ENCODE assay signal across 8 mouse cellular contexts in genomic region chr7:81345447-81346170, GRCm38 (mm10). TPM values are rescaled to one million over a fixed set of nuclear protein-coding genes. Genes with fewer than 3 reads are reported as not detected.
DNase-seq lines count a peak whose midpoint lies in the region; ATAC-seq and TF ChIP-seq lines count a peak whose summit lies in the region.

No protein-coding gene starts in this region.

- H3K4me3 ChIP-seq in C2C12 (ENCODE audit: insufficient read depth, poor library complexity, severe bottlenecking): peak overlapping the region; percentile 15
- peak overlapping the region; percentile 53 for H3K4me3 ChIP-seq in forebrain, embryonic 15.5 days
- H3K4me3 ChIP-seq in liver, embryonic 14.5 days (ENCODE audit: insufficient read depth in 1 of 2, low read depth in 2 of 2, low read length in 2 of 2): peak overlapping the region; percentile 85 to 95

- H3K9me3 ChIP-seq in forebrain, embryonic 15.5 days: no peaks in the 10 kb centered on the region
- no peaks in the 10 kb centered on the region for H3K9me3 ChIP-seq in liver, embryonic 14.5 days (ENCODE audit: control insufficient read depth, low read length)

- no peak for TF ChIP-seq EP300 in liver, embryonic 14.5 days (IDR thresholded peaks at IDR 0.05; ENCODE audit: low read depth)

- peak overlapping the region; percentile 51 for H3K9ac ChIP-seq in forebrain, embryonic 15.5 days (replicated peaks)
- H3K9ac ChIP-seq in liver, embryonic 14.5 days (replicated peaks): peak overlapping the region; percentile 65

- peaks cover 25% of the 10 kb centered on the region for H3K4me1 ChIP-seq in forebrain, embryonic 15.5 days
- H3K4me1 ChIP-seq in liver, embryonic 14.5 days (replicated peaks; ENCODE audit: control insufficient read depth in 2 of 2, insufficient read depth in 2 of 2, low read length in 1 of 2): peaks cover 7 to 21% of the 10 kb centered on the region in 2 experiments; a peak in 3 of 4 replicates

- peaks cover 39% of the 10 kb centered on the region for H3K36me3 ChIP-seq in C2C12 (ENCODE audit: control insufficient read depth, insufficient read depth)
- peaks cover 27% of the 10 kb centered on the region for H3K36me3 ChIP-seq in forebrain, embryonic 15.5 days
- H3K36me3 ChIP-seq in liver, embryonic 14.5 days (replicated peaks; ENCODE audit: control insufficient read depth, insufficient read depth, low read depth): peaks cover 33% of the 10 kb centered on the region

- peak overlapping the region; percentile 38 for H3ac ChIP-seq in C2C12 (ENCODE audit: control insufficient read depth, insufficient read length, low read depth)

- TF ChIP-seq CTCF in C2C12 (IDR thresholded peaks at IDR 0.05; ENCODE audit: control insufficient read depth, insufficient read depth, insufficient read length): no peak
- no peak for TF ChIP-seq CTCF in liver, embryonic 14.5 days (IDR thresholded peaks at IDR 0.05; ENCODE audit: low read depth)

- 60% methylated on average over 15 of the region's 15 CpGs for WGBS in forebrain, embryonic 15.5 days
- 51% methylated on average over 15 of the region's 15 CpGs for WGBS in liver, embryonic 14.5 days (ENCODE audit: insufficient replicate concordance)

- 0 out of 2 replicates have a peak, but pooled peaks have one; percentile 1 for ATAC-seq in forebrain, embryonic 15.5 days (replicated peaks)
- ATAC-seq in liver, embryonic 14.5 days (ENCODE audit: insufficient read depth): no peak

- peak; percentile 25 for DNase-seq in adrenal gland, postnatal 14 days
- DNase-seq in adrenal gland, postnatal 4 days (ENCODE audit: low spot score in 2 of 2): no peak
- DNase-seq in liver, embryonic 14.5 days (ENCODE audit: low read depth in 3 of 3, low spot score in 3 of 3): no peak
- DNase-seq in yolk sac, embryonic 10.5 days (ENCODE audit: low spot score): no peak
- no peak for DNase-seq in MN1 (ENCODE audit: low spot score)
- no peak for DNase-seq in embryo, embryonic 9.5 days (ENCODE audit: extremely low spot score)

- H3K4me2 ChIP-seq in forebrain, embryonic 15.5 days (replicated peaks): peak overlapping the region; percentile 53
- peak overlapping the region; percentile 90 for H3K4me2 ChIP-seq in liver, embryonic 14.5 days (ENCODE audit: low read depth)

- H3K79me2 ChIP-seq in C2C12 (ENCODE audit: control insufficient read depth, insufficient read depth): peaks cover 45% of the 10 kb centered on the region

- H3K27me3 ChIP-seq in C2C12 (ENCODE audit: control insufficient read depth, insufficient read depth, insufficient read length): peaks cover 5% of the 10 kb centered on the region
- H3K27me3 ChIP-seq in forebrain, embryonic 15.5 days: no peaks in the 10 kb centered on the region
- H3K27me3 ChIP-seq in liver, embryonic 14.5 days (ENCODE audit: control insufficient read depth, insufficient read depth, low read length): no peaks in the 10 kb centered on the region

- H3K79me3 ChIP-seq in C2C12 (ENCODE audit: low read depth): peaks cover 38% of the 10 kb centered on the region

- H3K27ac ChIP-seq in forebrain, embryonic 15.5 days (replicated peaks): peak overlapping the region; percentile 31; the same call in 1 of the 2 replicates
- H3K27ac ChIP-seq in liver, embryonic 14.5 days: no peak overlapping the region

TF ChIP-seq in C2C12, 6 proteins besides CTCF, POLR2A, EP300 and RAD21:
- TF ChIP-seq CEBPB (IDR thresholded peaks at IDR 0.05; ENCODE audit: low read depth): no peak
- TF ChIP-seq FOSL1 (IDR thresholded peaks at IDR 0.05; ENCODE audit: insufficient read depth, low read length, poor library complexity, severe bottlenecking): no peak
- no peak for TF ChIP-seq MAX (IDR thresholded peaks at IDR 0.05)
- TF ChIP-seq USF1 (IDR thresholded peaks at IDR 0.05; ENCODE audit: low read depth): no peak
- TF ChIP-seq MYOD1 (IDR thresholded peaks at IDR 0.05; ENCODE audit: control insufficient read depth, insufficient read length, low read depth): no peak
- TF ChIP-seq MYOG (IDR thresholded peaks at IDR 0.05; ENCODE audit: control insufficient read depth, extremely low read depth, insufficient read length): no peak

RNA-seq across cellular contexts. Expression of gene Rps17, which starts 0.6 kb away (rescaled TPM):
- 1,182 and 1,388 TPM in 2 replicates for total RNA-seq in adrenal gland, postnatal 14 days (2021)
- total RNA-seq in adrenal gland, postnatal 4 days (2021): 1,000 to 10,000 TPM; 1,568 to 1,571 TPM
- 3,363 TPM for polyA plus RNA-seq in C2C12 (2012; fragmentation: generic; extraction: Trizol)
- polyA plus RNA-seq in forebrain, embryonic 15.5 days (2015; fragmentation: Nextera tagmentation; extraction: Ambion mirVana): 804 and 852 TPM in 2 replicates
- polyA plus RNA-seq in liver, embryonic 14.5 days (2012; rRNA removed): 1,003 and 1,514 TPM in 2 replicates
- polyA plus RNA-seq in liver, embryonic 14.5 days (2014; fragmentation: Nextera tagmentation; extraction: Ambion mirVana): 828 and 838 TPM in 2 replicates

Comparison
In these comparisons a context has a peak if more than half of its experiments do, and no peak if none do; other contexts are left out.
1. H3K4me3 ChIP-seq: peak in every context shown above with its lines; median percentile 90 in liver, embryonic 14.5 days; 53 in forebrain, embryonic 15.5 days; 15 in C2C12.